Mouse (Mus musculus): ENCODE measurements around the gene Gm10912. TPM values are rescaled to one million over a fixed set of nuclear protein-coding genes. Genes with fewer than 3 reads are reported as not detected.
"Not testable (repeated sequence)": the region's sequence is repeated elsewhere in the genome, so short reads cannot be mapped to it uniquely, and the experiment has no call there.

Gene Gm10912
- polyA plus RNA-seq, 1 experiment: not detected

- Histone ChIP-seq H3K27ac (replicated peaks; ENCODE audit: low read depth, low read length) (peak overlapping the region; percentile 45; the same call in 1 of the 2 replicates), H3K4me3 (ENCODE audit: insufficient read depth, low read depth, low read length) (no peak overlapping the region), H3K4me1 (ENCODE audit: control insufficient read depth, insufficient read depth, insufficient read length, low read length) (peaks cover 5% of the 10 kb centered on the region)
Observed at GRCm38 (mm10) chr2:104044479-104045080, 21.0 kb upstream of the Gm10912 start.

- H3K4me3 ChIP-seq (ENCODE audit: insufficient read depth, low read depth, low read length): no peak overlapping the region
- H3K27ac ChIP-seq (replicated peaks; ENCODE audit: low read depth, low read length): no peak overlapping the region
Observed at GRCm38 (mm10) chr2:104058381-104058780, 7.2 kb upstream of the Gm10912 start.

GRCm38 (mm10) chr2:104058954-104059353, 6.7 kb upstream of the Gm10912 start:
- Histone ChIP-seq H3K4me1 (ENCODE audit: control insufficient read depth, insufficient read depth, insufficient read length, low read length) (no peaks in the 10 kb centered on the region), H3K4me3 (ENCODE audit: insufficient read depth, low read depth, low read length) (no peak overlapping the region), H3K27ac (replicated peaks; ENCODE audit: low read depth, low read length) (no peak overlapping the region)

More at GRCm38 (mm10) chr2:104058381-104058780, 7.2 kb upstream of the Gm10912 start:
- no peaks in the 10 kb centered on the region for H3K4me1 ChIP-seq (ENCODE audit: control insufficient read depth, insufficient read depth, insufficient read length, low read length)

- Histone ChIP-seq H3K4me3 (ENCODE audit: insufficient read depth, low read depth, low read length) (no peak overlapping the region), H3K4me1 (ENCODE audit: control insufficient read depth, insufficient read depth, insufficient read length, low read length) (no peaks in the 10 kb centered on the region), H3K27ac (replicated peaks; ENCODE audit: low read depth, low read length) (no peak overlapping the region)
Observed at GRCm38 (mm10) chr2:104059786-104060185, 5.8 kb upstream of the Gm10912 start.

- Histone ChIP-seq H3K4me1 (ENCODE audit: control insufficient read depth, insufficient read depth, insufficient read length, low read length) (no peaks in the 10 kb centered on the region), H3K4me3 (ENCODE audit: insufficient read depth, low read depth, low read length) (no peak overlapping the region), H3K27ac (replicated peaks; ENCODE audit: low read depth, low read length) (no peak overlapping the region)
Observed at GRCm38 (mm10) chr2:104060996-104061395, 4.6 kb upstream of the Gm10912 start.

- Histone ChIP-seq H3K4me1 (ENCODE audit: control insufficient read depth, insufficient read depth, insufficient read length, low read length) (no peaks in the 10 kb centered on the region), H3K4me3 (ENCODE audit: insufficient read depth, low read depth, low read length) (no peak overlapping the region), H3K27ac (replicated peaks; ENCODE audit: low read depth, low read length) (no peak overlapping the region)
Observed at GRCm38 (mm10) chr2:104062665-104063064, 3.0 kb upstream of the Gm10912 start.

- no peak overlapping the region for H3K27ac ChIP-seq (replicated peaks; ENCODE audit: low read depth, low read length)
- no peaks in the 10 kb centered on the region for H3K4me1 ChIP-seq (ENCODE audit: control insufficient read depth, insufficient read depth, insufficient read length, low read length)
- no peak overlapping the region for H3K4me3 ChIP-seq (ENCODE audit: insufficient read depth, low read depth, low read length)
Observed at GRCm38 (mm10) chr2:104064152-104064551, 1.5 kb upstream of the Gm10912 start.

- not testable (repeated sequence) for H3K4me3 ChIP-seq (ENCODE audit: insufficient read depth, low read depth, low read length); H3K27ac ChIP-seq (replicated peaks; ENCODE audit: low read depth, low read length)
Observed at GRCm38 (mm10) chr2:104068450-104068849, 2.8 kb downstream of the Gm10912 start, which contains the start of gene Gm10799. Gm10799 (minus strand) TSS chr2:104068550.

GRCm38 (mm10) chr2:104069704-104070185, 4.1 kb downstream of the Gm10912 start, which contains the start of gene Cd59b:
Cd59b (plus strand) TSS chr2:104069849.
- Histone ChIP-seq H3K4me3 (ENCODE audit: insufficient read depth, low read depth, low read length) (peak within 1 kb of the TSS; percentile 73), H3K27ac (replicated peaks; ENCODE audit: low read depth, low read length) (peak within 1 kb of the TSS; percentile 75; the same call in 1 of the 2 replicates), H3K4me1 (ENCODE audit: control insufficient read depth, insufficient read depth, insufficient read length, low read length) (no peaks in the 10 kb centered on the region)

More at GRCm38 (mm10) chr2:104068450-104068849, 2.8 kb downstream of the Gm10912 start, which contains the start of gene Gm10799:
- H3K4me1 ChIP-seq (ENCODE audit: control insufficient read depth, insufficient read depth, insufficient read length, low read length): not testable (repeated sequence)

GRCm38 (mm10) chr2:104078285-104078684, 12.7 kb downstream of the Gm10912 start:
- H3K4me1 ChIP-seq (ENCODE audit: control insufficient read depth, insufficient read depth, insufficient read length, low read length); H3K4me3 ChIP-seq (ENCODE audit: insufficient read depth, low read depth, low read length); H3K27ac ChIP-seq (replicated peaks; ENCODE audit: low read depth, low read length): not testable (repeated sequence)

GRCm38 (mm10) chr2:104081436-104082050, 15.9 kb downstream of the Gm10912 start:
- not testable (repeated sequence) for H3K4me1 ChIP-seq (ENCODE audit: control insufficient read depth, insufficient read depth, insufficient read length, low read length); H3K4me3 ChIP-seq (ENCODE audit: insufficient read depth, low read depth, low read length)

GRCm38 (mm10) chr2:104082474-104082873, 16.8 kb downstream of the Gm10912 start:
- Histone ChIP-seq H3K4me3 (ENCODE audit: insufficient read depth, low read depth, low read length) (no peak overlapping the region), H3K27ac (replicated peaks; ENCODE audit: low read depth, low read length) (no peak overlapping the region), H3K4me1 (ENCODE audit: control insufficient read depth, insufficient read depth, insufficient read length, low read length) (no peaks in the 10 kb centered on the region)

More at GRCm38 (mm10) chr2:104081436-104082050, 15.9 kb downstream of the Gm10912 start:
- H3K27ac ChIP-seq (replicated peaks; ENCODE audit: low read depth, low read length): not testable (repeated sequence)

GRCm38 (mm10) chr2:104084027-104084426, 18.4 kb downstream of the Gm10912 start:
- not testable (repeated sequence) for H3K27ac ChIP-seq (replicated peaks; ENCODE audit: low read depth, low read length); H3K4me1 ChIP-seq (ENCODE audit: control insufficient read depth, insufficient read depth, insufficient read length, low read length); H3K4me3 ChIP-seq (ENCODE audit: insufficient read depth, low read depth, low read length)

- H3K4me3 ChIP-seq (ENCODE audit: insufficient read depth, low read depth, low read length); H3K27ac ChIP-seq (replicated peaks; ENCODE audit: low read depth, low read length); H3K4me1 ChIP-seq (ENCODE audit: control insufficient read depth, insufficient read depth, insufficient read length, low read length): not testable (repeated sequence)
Observed at GRCm38 (mm10) chr2:104087562-104087961, 21.9 kb downstream of the Gm10912 start.

- Histone ChIP-seq H3K27ac (replicated peaks; ENCODE audit: low read depth, low read length) (no peak overlapping the region), H3K4me1 (ENCODE audit: control insufficient read depth, insufficient read depth, insufficient read length, low read length) (peaks cover 2% of the 10 kb centered on the region; the same call in 1 of the 2 replicates), H3K4me3 (ENCODE audit: insufficient read depth, low read depth, low read length) (no peak overlapping the region)
Observed at GRCm38 (mm10) chr2:104093305-104093704, 27.7 kb downstream of the Gm10912 start.
